1 mouse cellular context compared by ENCODE assay signal in the genomic region with DNA sequence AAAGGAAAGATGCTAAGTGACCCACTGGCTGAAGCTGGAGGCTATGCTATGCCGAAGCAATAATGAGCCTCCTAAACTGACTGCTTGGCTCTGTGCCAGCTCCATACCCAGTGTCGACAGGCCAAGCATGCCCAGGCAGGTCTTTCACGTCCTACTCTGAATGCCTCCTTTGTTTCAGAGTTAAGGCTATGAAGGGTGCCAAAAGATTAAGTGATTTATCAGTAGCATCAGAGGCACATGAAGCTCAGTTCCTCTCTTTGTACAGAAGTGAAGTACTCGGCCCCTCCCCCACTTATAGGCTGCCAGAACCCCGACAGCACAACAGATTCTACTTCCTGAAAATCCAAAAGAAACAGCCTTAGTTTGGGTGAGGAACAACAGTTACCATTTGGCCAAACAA.
TF ChIP-seq lines count a peak whose summit lies in the region.

No protein-coding gene starts in this region.

TF ChIP-seq in MEL, 35 proteins besides CTCF, POLR2A, EP300 and RAD21 (continued from another document):
- TF ChIP-seq MYB (IDR thresholded peaks at IDR 0.05; ENCODE audit: low read depth, low read length) (no peak), ZMIZ1 (IDR thresholded peaks at IDR 0.05; ENCODE audit: low read depth, low read length) (no peak), USF1 (IDR thresholded peaks at IDR 0.05; ENCODE audit: low read depth, low read length) (no peak), CHD2 (IDR thresholded peaks at IDR 0.05; ENCODE audit: low read length) (peak; percentile 84), KAT2A (conservative IDR thresholded peaks at IDR 0.05; ENCODE audit: low read depth, low read length) (no peak), JUND (IDR thresholded peaks at IDR 0.05; ENCODE audit: low read depth, low read length) (no peak), USF2 (IDR thresholded peaks at IDR 0.05; ENCODE audit: borderline replicate concordance in 1 of 2, insufficient read depth in 1 of 2, low read depth in 1 of 2, low read length in 2 of 2) (no peak), BHLHE40 (IDR thresholded peaks at IDR 0.05; ENCODE audit: borderline replicate concordance, low read depth, low read length) (peak; percentile 94), ELF1 (IDR thresholded peaks at IDR 0.05; ENCODE audit: low read depth, low read length) (peak; percentile 72; the same call in 1 of the 2 replicates), POLR2AphosphoS5 (IDR thresholded peaks at IDR 0.05; ENCODE audit: borderline replicate concordance, low read depth, low read length) (no peak), ZKSCAN1 (IDR thresholded peaks at IDR 0.05; ENCODE audit: low read depth, low read length) (no peak), MEF2A (IDR thresholded peaks at IDR 0.05; ENCODE audit: extremely low read depth, insufficient replicate concordance, low read depth, low read length, poor library complexity, severe bottlenecking) (no peak), MAX (IDR thresholded peaks at IDR 0.05; ENCODE audit: low read length) (peak; percentile 77), MYC (IDR thresholded peaks at IDR 0.05; ENCODE audit: low read depth, low read length) (peak; percentile 79), NELFE (IDR thresholded peaks at IDR 0.05; ENCODE audit: low read depth, low read length) (no peak), MAFK (IDR thresholded peaks at IDR 0.05; ENCODE audit: borderline replicate concordance, low read depth, low read length) (no peak), SMC3 (IDR thresholded peaks at IDR 0.05; ENCODE audit: low read depth, low read length) (no peak), NRF1 (IDR thresholded peaks at IDR 0.05; ENCODE audit: insufficient read depth, low read depth, low read length, poor library complexity, severe bottlenecking) (peak; percentile 49; the same call in 1 of the 2 replicates), TAL1 (IDR thresholded peaks at IDR 0.05; ENCODE audit: low read length) (peak; percentile 36), E2F4 (IDR thresholded peaks at IDR 0.05; ENCODE audit: borderline replicate concordance, low read depth, low read length) (no peak), TBP (IDR thresholded peaks at IDR 0.05; ENCODE audit: low read depth, low read length) (no peak), RCOR1 (IDR thresholded peaks at IDR 0.05; ENCODE audit: low read depth, low read length) (peak; percentile 93), UBTF (IDR thresholded peaks at IDR 0.05; ENCODE audit: borderline replicate concordance, insufficient read depth, low read depth, low read length) (no peak), TCF12 (IDR thresholded peaks at IDR 0.05; ENCODE audit: low read depth, low read length) (peak; percentile 56; the same call in 1 of the 2 replicates), MAZ (IDR thresholded peaks at IDR 0.05; ENCODE audit: low read depth, low read length) (peak; percentile 81), ETS1 (IDR thresholded peaks at IDR 0.05; ENCODE audit: low read depth, low read length) (peak; percentile 91), MXI1 (IDR thresholded peaks at IDR 0.05; ENCODE audit: low read depth, low read length) (peak; percentile 79), CHD1 (IDR thresholded peaks at IDR 0.05; ENCODE audit: low read depth, low read length) (no peak), ZNF384 (IDR thresholded peaks at IDR 0.05; ENCODE audit: low read depth, low read length) (no peak)
